Mouse (Mus musculus) c-Kit-positive CD71-positive TER-119-negative erythroid progenitor cells, embryonic 14.5 days (primary cell): Measurements from ENCODE around the gene Opa3.

Experiments used
- DNase-seq: peaks from one replicate; pipeline ENCODE4 v3.0.0-alpha.2; 2013; ENCODE audit warnings: low read depth

Gene Opa3

GRCm38 (mm10) chr7:19214940-19215339 lies 13.2 kb upstream of the Opa3 start:
- DNase-seq, result no peak

GRCm38 (mm10) chr7:19217492-19217891 lies 10.6 kb upstream of the Opa3 start:
- no peak for DNase-seq

- DNase-seq, result no peak
Observed at GRCm38 (mm10) chr7:19217944-19218343, 10.2 kb upstream of the Opa3 start.

- no peak for DNase-seq
Observed at GRCm38 (mm10) chr7:19220061-19220460, 8.1 kb upstream of the Opa3 start.

GRCm38 (mm10) chr7:19222189-19222588 lies 5.9 kb upstream of the Opa3 start:
- DNase-seq, result no peak

GRCm38 (mm10) chr7:19222875-19223274 lies 5.3 kb upstream of the Opa3 start:
- DNase-seq, result no peak

- peak; percentile 51 for DNase-seq
Observed at GRCm38 (mm10) chr7:19224933-19225332, 3.2 kb upstream of the Opa3 start.

- DNase-seq, result no peak
Observed at GRCm38 (mm10) chr7:19226817-19227797, 1.0 kb upstream of the Opa3 start.

- no peak for DNase-seq
Observed at GRCm38 (mm10) chr7:19228793-19229148, 637 bp downstream of the Opa3 start.

GRCm38 (mm10) chr7:19229404-19229803 lies 1.3 kb downstream of the Opa3 start:
- DNase-seq, result no peak

- no peak for DNase-seq
Observed at GRCm38 (mm10) chr7:19230041-19230580, 2.0 kb downstream of the Opa3 start.

GRCm38 (mm10) chr7:19230899-19231298 lies 2.8 kb downstream of the Opa3 start:
- DNase-seq, result no peak

GRCm38 (mm10) chr7:19231849-19232248 lies 3.7 kb downstream of the Opa3 start:
- no peak for DNase-seq

GRCm38 (mm10) chr7:19234652-19235051 lies 6.5 kb downstream of the Opa3 start:
- DNase-seq, result no peak

GRCm38 (mm10) chr7:19235092-19235671 lies 7.0 kb downstream of the Opa3 start:
- DNase-seq, result no peak

- no peak for DNase-seq
Observed at GRCm38 (mm10) chr7:19236411-19236810, 8.3 kb downstream of the Opa3 start.

- DNase-seq, result no peak
Observed at GRCm38 (mm10) chr7:19238344-19238743, 10.2 kb downstream of the Opa3 start.

GRCm38 (mm10) chr7:19239423-19239822 lies 11.3 kb downstream of the Opa3 start:
- peak; percentile 91 for DNase-seq

- DNase-seq, result peak; percentile 70
Observed at GRCm38 (mm10) chr7:19239986-19240385, 11.9 kb downstream of the Opa3 start.

GRCm38 (mm10) chr7:19240905-19241463 lies 12.8 kb downstream of the Opa3 start:
- no peak for DNase-seq

GRCm38 (mm10) chr7:19242005-19242404 lies 13.9 kb downstream of the Opa3 start:
- no peak for DNase-seq

GRCm38 (mm10) chr7:19243858-19244257 lies 15.7 kb downstream of the Opa3 start:
- no peak for DNase-seq

- DNase-seq, result no peak
Observed at GRCm38 (mm10) chr7:19245083-19245482, 16.9 kb downstream of the Opa3 start.
